Mouse (Mus musculus) forebrain, embryonic 13.5 days (tissue): ENCODE data around the gene Med29. TPM values are rescaled to one million over a fixed set of nuclear protein-coding genes. Genes with fewer than 3 reads are reported as not detected.
"Not testable (repeated sequence)": the region's sequence is repeated elsewhere in the genome, so short reads cannot be mapped to it uniquely, and the experiment has no call there.

Source experiments
- ATAC-seq: fragments of 200-750 bp; cut with Nextera tagmentation; 2 replicates; pipeline ENCODE4 v1.8.0; 2017
- H3K27ac ChIP-seq: fragments of 300-500 bp; sonication (generic); 2 replicates; pipeline ENCODE4 v1.5.1; 2015; ENCODE audit warnings: inconsistent platforms, mild to moderate bottlenecking, moderate library complexity
- H3K27me3 ChIP-seq: fragments of 300-500 bp; sonication (generic); 2 replicates; pipeline ENCODE4 v1.6.1; 2015; ENCODE audit warnings: mild to moderate bottlenecking, inconsistent platforms
- H3K36me3 ChIP-seq: fragments of 300-500 bp; sonication (generic); 2 replicates; pipeline ENCODE4 v1.6.1; 2015; ENCODE audit warnings: mild to moderate bottlenecking, inconsistent platforms; ENCODE audit not compliant: poor library complexity, severe bottlenecking
- H3K4me1 ChIP-seq: fragments of 300-500 bp; sonication (generic); 2 replicates; pipeline ENCODE4 v1.6.1; 2015; ENCODE audit warnings: inconsistent platforms
- H3K4me2 ChIP-seq: fragments of 300-500 bp; sonication (generic); 2 replicates; pipeline ENCODE4 v1.6.1; 2015; ENCODE audit warnings: inconsistent platforms, mild to moderate bottlenecking, moderate library complexity
- H3K4me3 ChIP-seq: fragments of 300-500 bp; sonication (generic); 2 replicates; pipeline ENCODE4 v1.5.1; 2015; ENCODE audit warnings: mild to moderate bottlenecking, inconsistent platforms
- H3K9ac ChIP-seq: fragments of 300-500 bp; sonication (generic); 2 replicates; pipeline ENCODE4 v1.6.1; 2015; ENCODE audit warnings: mild to moderate bottlenecking, inconsistent platforms
- H3K9me3 ChIP-seq: fragments of 300-500 bp; sonication (generic); replicated peaks from 2 replicates; pipeline ENCODE4 v1.6.1; 2016; ENCODE audit warnings: inconsistent platforms
- WGBS: fragments of 180-500 bp; shearing (Covaris S2); methylation state at CpG from one replicate; pipeline ENCODE4 v1.1.7; 2015; 5-methylcytosine and 5-hydroxymethylcytosine counted together
- polyA plus RNA-seq: library from polyadenylated mRNA; unstranded; fragments of >200 nt; fragmentation: Nextera tagmentation; extraction: Ambion mirVana; gene quantifications from 2 replicates; pipeline ENCODE4 v1.2.1, GENCODE M21; 2015

Gene Med29
- polyA plus RNA-seq, 1 experiment from 2014 or later, result 49.3 TPM

GRCm38 (mm10) chr7:28390331-28390730, 2.2 kb downstream of the Med29 start:
- Histone ChIP-seq H3K27ac (no peak overlapping the region), H3K9me3 (no peaks in the 10 kb centered on the region), H3K4me3 (no peak overlapping the region), H3K27me3 (no peaks in the 10 kb centered on the region), H3K4me2 (no peak overlapping the region), H3K9ac (no peak overlapping the region), H3K36me3 (peaks cover 59% of the 10 kb centered on the region), H3K4me1 (peaks cover 22% of the 10 kb centered on the region)
- ATAC-seq, result no peak
- WGBS, result 100% methylated on average over 3 of the region's 3 CpGs

- H3K4me1 ChIP-seq, result peaks cover 19% of the 10 kb centered on the region
- 87% methylated on average over 7 of the region's 7 CpGs for WGBS
- H3K9ac ChIP-seq, H3K9me3 ChIP-seq, H3K27me3 ChIP-seq, H3K4me2 ChIP-seq, H3K27ac ChIP-seq, ATAC-seq, H3K4me3 ChIP-seq: not testable (repeated sequence)
- H3K36me3 ChIP-seq, result peaks cover 51% of the 10 kb centered on the region
Measured at GRCm38 (mm10) chr7:28387384-28387783, 5.1 kb downstream of the Med29 start.

- Histone ChIP-seq H3K36me3 (peaks cover 51% of the 10 kb centered on the region), H3K4me1 (peaks cover 24% of the 10 kb centered on the region)
- not testable (repeated sequence) for H3K4me2 ChIP-seq, H3K9me3 ChIP-seq, H3K27me3 ChIP-seq, H3K9ac ChIP-seq, H3K27ac ChIP-seq, H3K4me3 ChIP-seq, ATAC-seq
- WGBS, result 83% methylated on average over 6 of the region's 6 CpGs
Measured at GRCm38 (mm10) chr7:28386877-28387276, 5.6 kb downstream of the Med29 start.

GRCm38 (mm10) chr7:28386462-28386861, 6.0 kb downstream of the Med29 start:
- Histone ChIP-seq H3K36me3 (peaks cover 51% of the 10 kb centered on the region), H3K9me3 (no peaks in the 10 kb centered on the region), H3K4me1 (peaks cover 24% of the 10 kb centered on the region), H3K9ac (no peak overlapping the region), H3K27me3 (no peaks in the 10 kb centered on the region), H3K4me2 (no peak overlapping the region), H3K4me3 (no peak overlapping the region), H3K27ac (no peak overlapping the region)
- 22% methylated on average over 4 of the region's 4 CpGs for WGBS
- ATAC-seq, result peak; percentile 81

- 86% methylated on average over 7 of the region's 7 CpGs for WGBS
- H3K36me3 ChIP-seq, result peaks cover 51% of the 10 kb centered on the region
- no peak for ATAC-seq
Measured at GRCm38 (mm10) chr7:28386007-28386406, 6.5 kb downstream of the Med29 start.

GRCm38 (mm10) chr7:28385196-28385595, 7.3 kb downstream of the Med29 start:
- 95% methylated on average over 9 of the region's 9 CpGs for WGBS
- Histone ChIP-seq H3K4me3 (no peak overlapping the region), H3K9me3 (no peaks in the 10 kb centered on the region), H3K36me3 (peaks cover 44% of the 10 kb centered on the region), H3K27ac (no peak overlapping the region), H3K4me2 (no peak overlapping the region), H3K4me1 (peaks cover 25% of the 10 kb centered on the region), H3K27me3 (0 out of 2 replicates have a peak, but pooled peaks cover 2% of the 10 kb centered on the region), H3K9ac (no peak overlapping the region)
- no peak for ATAC-seq

More at GRCm38 (mm10) chr7:28386007-28386406, 6.5 kb downstream of the Med29 start:
- Histone ChIP-seq H3K9ac (no peak overlapping the region), H3K4me1 (peaks cover 24% of the 10 kb centered on the region), H3K9me3 (no peaks in the 10 kb centered on the region), H3K4me3 (no peak overlapping the region), H3K4me2 (no peak overlapping the region), H3K27me3 (0 out of 2 replicates have a peak, but pooled peaks cover under 1% of the 10 kb centered on the region), H3K27ac (no peak overlapping the region)

- Histone ChIP-seq H3K9me3 (no peaks in the 10 kb centered on the region), H3K4me1 (peaks cover 30% of the 10 kb centered on the region), H3K4me3 (no peak overlapping the region), H3K9ac (no peak overlapping the region), H3K27ac (no peak overlapping the region), H3K4me2 (no peak overlapping the region), H3K36me3 (peaks cover 34% of the 10 kb centered on the region), H3K27me3 (0 out of 2 replicates have a peak, but pooled peaks cover 2% of the 10 kb centered on the region)
- no peak for ATAC-seq
- WGBS, result 83% methylated on average over 6 of the region's 6 CpGs
Measured at GRCm38 (mm10) chr7:28384162-28384561, 8.3 kb downstream of the Med29 start.

- peaks cover 28% of the 10 kb centered on the region for H3K36me3 ChIP-seq
- 0 out of 2 replicates have a peak, but pooled peaks cover 2% of the 10 kb centered on the region for H3K27me3 ChIP-seq
- peaks cover 34% of the 10 kb centered on the region for H3K4me1 ChIP-seq
- no peaks in the 10 kb centered on the region for H3K9me3 ChIP-seq
- no peak overlapping the region for H3K4me3 ChIP-seq
- ATAC-seq, result no peak
- H3K4me2 ChIP-seq, result no peak overlapping the region
- 81% methylated on average over 4 of the region's 4 CpGs for WGBS
- H3K27ac ChIP-seq, result no peak overlapping the region
- H3K9ac ChIP-seq, result no peak overlapping the region
Measured at GRCm38 (mm10) chr7:28383606-28384005, 8.9 kb downstream of the Med29 start.

- Histone ChIP-seq H3K9me3 (no peaks in the 10 kb centered on the region), H3K4me3 (no peak overlapping the region), H3K4me2 (no peak overlapping the region), H3K27ac (no peak overlapping the region), H3K9ac (no peak overlapping the region), H3K4me1 (peaks cover 40% of the 10 kb centered on the region), H3K36me3 (peaks cover 22% of the 10 kb centered on the region), H3K27me3 (0 out of 2 replicates have a peak, but pooled peaks cover 2% of the 10 kb centered on the region)
- ATAC-seq, result no peak
- WGBS, result 78% methylated on average over 11 of the region's 11 CpGs
Measured at GRCm38 (mm10) chr7:28382981-28383396, 9.5 kb downstream of the Med29 start.

GRCm38 (mm10) chr7:28382347-28382951, 10.1 kb downstream of the Med29 start:
- Histone ChIP-seq H3K4me3 (peak overlapping the region; percentile 26; the same call in 1 of the 2 replicates), H3K27ac (no peak overlapping the region)

GRCm38 (mm10) chr7:28381938-28382337, 10.6 kb downstream of the Med29 start:
- Histone ChIP-seq H3K27me3 (0 out of 2 replicates have a peak, but pooled peaks cover 2% of the 10 kb centered on the region), H3K36me3 (peaks cover 15% of the 10 kb centered on the region), H3K4me2 (peak overlapping the region; percentile 56), H3K4me1 (peaks cover 50% of the 10 kb centered on the region), H3K4me3 (peak overlapping the region; percentile 26), H3K9me3 (no peaks in the 10 kb centered on the region), H3K9ac (peak overlapping the region; percentile 58), H3K27ac (peak overlapping the region; percentile 54)
- no peak for ATAC-seq
- WGBS, result 3% methylated on average over 17 of the region's 20 CpGs

More at GRCm38 (mm10) chr7:28382347-28382951, 10.1 kb downstream of the Med29 start:
- H3K36me3 ChIP-seq, result peaks cover 17% of the 10 kb centered on the region
- 0 out of 2 replicates have a peak, but pooled peaks cover 2% of the 10 kb centered on the region for H3K27me3 ChIP-seq
- no peak for ATAC-seq
- peak overlapping the region; percentile 56 for H3K4me2 ChIP-seq
- WGBS, result 79% methylated on average over 9 of the region's 12 CpGs
- no peak overlapping the region; the same call in 1 of the 2 replicates for H3K9ac ChIP-seq
- no peaks in the 10 kb centered on the region for H3K9me3 ChIP-seq
- peaks cover 46% of the 10 kb centered on the region for H3K4me1 ChIP-seq

GRCm38 (mm10) chr7:28381017-28381790, 11.3 kb downstream of the Med29 start:
- WGBS, result 6% methylated on average over 27 of the region's 30 CpGs
- no peaks in the 10 kb centered on the region for H3K9me3 ChIP-seq
- no peak for ATAC-seq
- H3K27me3 ChIP-seq, result 0 out of 2 replicates have a peak, but pooled peaks cover 2% of the 10 kb centered on the region
- peak overlapping the region; percentile 56 for H3K4me2 ChIP-seq
- H3K36me3 ChIP-seq, result peaks cover 12% of the 10 kb centered on the region
- H3K4me3 ChIP-seq, result peak overlapping the region; percentile 26; the same call in 1 of the 2 replicates
- peak overlapping the region; percentile 58 for H3K9ac ChIP-seq
- H3K4me1 ChIP-seq, result peaks cover 54% of the 10 kb centered on the region
- H3K27ac ChIP-seq, result peak overlapping the region; percentile 54
